Mouse (Mus musculus): Measurements from ENCODE around the gene Ikzf2. TPM values are rescaled to one million over a fixed set of nuclear protein-coding genes. Genes with fewer than 3 reads are reported as not detected.
A peak's percentile ranks its signal among the peaks of the same experiment; 100 is the strongest.

Ikzf2 gene
- polyA plus RNA-seq, 1 experiment = under 0.01 TPM

DNA sequence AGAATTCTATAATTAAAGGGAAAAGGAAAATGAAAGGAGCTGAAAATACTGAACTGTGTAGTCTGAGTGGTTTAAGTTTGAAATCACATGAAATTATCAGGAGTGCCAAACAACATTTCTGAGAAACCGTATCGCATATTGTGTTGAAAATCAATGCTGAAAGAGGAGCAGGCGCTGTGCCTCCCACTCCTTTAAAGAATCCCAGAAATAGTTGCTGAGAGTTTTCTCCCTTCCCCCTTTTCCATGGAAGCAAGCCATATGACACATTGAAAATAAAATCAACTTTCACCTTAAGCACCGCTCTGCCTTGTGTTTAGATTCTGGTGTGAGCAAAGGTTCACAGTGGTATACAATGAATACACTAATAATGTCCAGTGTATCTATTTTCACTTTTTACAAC is 1.1 kb upstream of the Ikzf2 start:
- Histone ChIP-seq H3K4me3 (replicated peaks) (peak overlapping the region; percentile 65), H3K4me1 (ENCODE audit: control insufficient read depth) (peaks cover 23% of the 10 kb centered on the region), H3K9me3 (ENCODE audit: control insufficient read depth, low read length) (no peaks in the 10 kb centered on the region), H3K36me3 (ENCODE audit: control insufficient read depth) (no peaks in the 10 kb centered on the region), H3K27me3 (ENCODE audit: control insufficient read depth) (peaks cover 56% of the 10 kb centered on the region)
- TF ChIP-seq GATA1 (IDR thresholded peaks at IDR 0.05; ENCODE audit: low read length) = no peak
- no peak for TF ChIP-seq TAL1 (IDR thresholded peaks at IDR 0.05; ENCODE audit: low read length)

DNA sequence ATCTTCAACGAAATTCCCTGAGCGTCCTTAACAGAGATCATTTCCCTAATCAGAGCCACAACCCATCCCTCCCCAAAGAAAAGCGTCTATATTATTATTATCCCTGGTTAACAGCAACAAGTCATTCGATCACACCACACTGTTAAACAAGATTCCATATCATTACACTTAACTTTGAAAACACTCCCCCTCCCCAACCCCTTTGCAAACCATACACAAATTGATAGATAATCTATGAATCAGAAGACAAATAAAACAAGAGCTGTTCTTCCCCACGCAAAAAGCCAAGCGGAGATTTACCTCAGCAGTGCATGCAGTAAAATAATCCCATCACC is 337 bp downstream of the Ikzf2 start:
- H3K9me3 ChIP-seq (ENCODE audit: control insufficient read depth, low read length) = no peaks in the 10 kb centered on the region
- TF ChIP-seq TAL1 (IDR thresholded peaks at IDR 0.05; ENCODE audit: low read length) (no peak), GATA1 (IDR thresholded peaks at IDR 0.05; ENCODE audit: low read length) (no peak)
- peaks cover 23% of the 10 kb centered on the region for H3K4me1 ChIP-seq (ENCODE audit: control insufficient read depth)
- H3K4me3 ChIP-seq (replicated peaks) = peak overlapping the region; percentile 65
- peaks cover 57% of the 10 kb centered on the region for H3K27me3 ChIP-seq (ENCODE audit: control insufficient read depth)
- H3K36me3 ChIP-seq (ENCODE audit: control insufficient read depth) = no peaks in the 10 kb centered on the region

DNA sequence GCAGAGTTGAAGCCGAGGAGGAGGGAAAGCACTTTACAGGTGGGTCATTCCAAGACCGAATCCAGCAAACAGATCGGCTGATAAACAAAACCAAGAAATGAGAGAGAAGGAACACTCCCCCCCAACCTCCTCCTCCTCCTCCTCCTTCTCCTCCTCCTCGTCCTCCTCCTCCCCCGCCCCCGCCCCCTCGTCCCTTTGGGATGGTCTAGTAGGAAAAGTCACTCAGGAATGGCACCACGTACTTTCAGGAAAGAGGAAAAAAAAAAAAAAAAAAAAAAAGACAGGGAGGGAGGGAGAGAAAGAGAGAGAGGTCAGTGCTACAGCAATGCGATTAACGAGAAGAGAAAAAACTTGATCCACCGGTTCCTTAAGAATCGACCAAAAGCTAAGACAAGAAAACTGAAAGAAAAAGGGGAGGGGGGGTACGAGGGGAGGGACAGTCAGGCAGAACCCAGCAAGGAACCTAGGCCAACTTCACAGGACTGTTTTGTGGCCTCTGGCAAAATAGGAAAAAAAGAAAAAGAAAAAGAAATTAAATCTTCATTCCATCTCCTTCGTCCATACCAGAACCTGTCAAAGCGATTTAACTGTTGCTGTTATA is 1.1 kb downstream of the Ikzf2 start:
- TF ChIP-seq GATA1 (IDR thresholded peaks at IDR 0.05; ENCODE audit: low read length) (no peak), TAL1 (IDR thresholded peaks at IDR 0.05; ENCODE audit: low read length) (no peak)
- Histone ChIP-seq H3K36me3 (ENCODE audit: control insufficient read depth) (no peaks in the 10 kb centered on the region), H3K4me3 (replicated peaks) (peak overlapping the region; percentile 31), H3K9me3 (ENCODE audit: control insufficient read depth, low read length) (no peaks in the 10 kb centered on the region), H3K4me1 (ENCODE audit: control insufficient read depth) (peaks cover 23% of the 10 kb centered on the region), H3K27me3 (ENCODE audit: control insufficient read depth) (peaks cover 57% of the 10 kb centered on the region)

DNA sequence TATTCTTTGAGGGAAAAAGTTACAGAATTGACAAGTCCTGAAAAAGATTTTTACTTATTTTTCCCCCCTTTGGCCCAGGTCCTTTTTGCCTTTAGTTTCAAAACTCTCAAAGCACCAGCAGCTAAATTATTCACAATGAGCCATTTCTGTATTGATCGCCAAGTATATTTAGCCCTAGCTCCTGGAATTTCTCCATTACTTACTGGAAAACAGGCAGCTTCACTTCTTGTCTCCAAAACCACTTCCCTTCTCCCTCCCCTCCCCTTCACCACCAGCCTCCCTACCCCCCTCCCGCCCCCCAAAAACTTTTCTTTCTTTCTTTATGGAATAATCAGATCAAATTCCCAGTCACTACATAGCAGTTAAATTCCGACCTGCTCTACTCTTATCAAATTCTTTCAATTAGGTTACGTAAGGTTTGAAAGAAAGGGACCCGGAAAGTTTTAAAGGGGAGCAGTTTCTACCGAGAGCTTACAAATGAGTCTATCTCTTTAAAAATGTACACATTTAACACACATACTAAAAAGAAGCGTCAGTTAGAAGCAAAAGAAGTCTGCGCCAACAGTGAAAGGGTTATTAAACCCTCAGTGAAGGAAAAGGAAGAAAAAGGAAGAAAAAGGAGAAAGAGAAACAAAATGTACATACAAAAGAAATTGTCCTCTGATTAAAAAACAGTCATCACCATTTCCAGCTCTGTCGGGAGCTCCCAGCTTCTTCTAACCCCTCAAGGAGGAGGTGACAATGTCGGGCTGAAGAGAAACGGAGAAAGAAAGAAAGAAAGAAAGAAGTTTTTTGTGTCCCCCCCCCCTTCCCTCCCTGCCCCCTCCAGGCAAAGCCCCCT is 1.8 kb downstream of the Ikzf2 start:
- TF ChIP-seq TAL1 (IDR thresholded peaks at IDR 0.05; ENCODE audit: low read length) (no peak), GATA1 (IDR thresholded peaks at IDR 0.05; ENCODE audit: low read length) (no peak)
- peaks cover 23% of the 10 kb centered on the region for H3K4me1 ChIP-seq (ENCODE audit: control insufficient read depth)

DNA sequence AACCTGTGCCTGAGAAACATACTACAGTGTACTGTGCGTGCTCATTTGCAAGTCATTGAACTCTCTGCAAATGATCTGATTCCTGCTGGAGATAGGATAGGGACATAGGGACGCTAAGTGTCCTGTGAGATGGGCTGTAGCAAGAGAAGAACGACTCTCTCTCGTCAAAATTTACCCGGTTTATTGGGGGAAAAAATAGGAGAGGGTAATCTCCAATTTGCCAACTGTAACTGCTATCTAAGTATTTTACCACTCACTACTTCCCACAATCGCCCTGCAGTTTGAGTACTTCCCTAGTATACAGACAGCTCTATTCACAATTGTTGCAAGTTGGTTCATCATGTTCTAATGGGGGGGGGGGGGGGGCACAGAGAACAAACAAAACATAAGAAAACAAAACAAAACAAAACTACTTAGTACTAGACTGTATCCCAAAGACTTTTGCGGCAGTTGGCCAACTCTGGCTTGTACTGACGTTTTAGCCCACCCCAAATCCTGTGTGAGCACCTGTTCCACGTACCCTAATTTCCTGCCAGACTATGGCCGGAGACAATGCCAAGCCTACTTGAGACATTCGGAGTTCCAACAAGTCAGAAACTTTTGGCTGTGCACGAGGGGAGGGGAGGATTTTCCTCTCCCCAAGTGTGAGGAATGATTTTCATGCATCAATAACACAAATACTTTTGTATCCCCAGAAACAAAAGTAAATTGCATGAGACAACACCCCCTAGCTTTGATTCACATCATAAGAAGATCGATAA is 2.6 kb downstream of the Ikzf2 start:
- Histone ChIP-seq H3K27me3 (ENCODE audit: control insufficient read depth) (peaks cover 57% of the 10 kb centered on the region), H3K4me3 (replicated peaks) (no peak overlapping the region), H3K9me3 (ENCODE audit: control insufficient read depth, low read length) (no peaks in the 10 kb centered on the region), H3K36me3 (ENCODE audit: control insufficient read depth) (no peaks in the 10 kb centered on the region), H3K4me1 (ENCODE audit: control insufficient read depth) (peaks cover 23% of the 10 kb centered on the region)
- no peak for TF ChIP-seq TAL1 (IDR thresholded peaks at IDR 0.05; ENCODE audit: low read length)
- no peak for TF ChIP-seq GATA1 (IDR thresholded peaks at IDR 0.05; ENCODE audit: low read length)

More for the DNA sequence above, 1.8 kb downstream of the Ikzf2 start:
- Histone ChIP-seq H3K27me3 (ENCODE audit: control insufficient read depth) (peaks cover 57% of the 10 kb centered on the region), H3K9me3 (ENCODE audit: control insufficient read depth, low read length) (no peaks in the 10 kb centered on the region), H3K36me3 (ENCODE audit: control insufficient read depth) (no peaks in the 10 kb centered on the region), H3K4me3 (replicated peaks) (peak overlapping the region; percentile 31)

DNA sequence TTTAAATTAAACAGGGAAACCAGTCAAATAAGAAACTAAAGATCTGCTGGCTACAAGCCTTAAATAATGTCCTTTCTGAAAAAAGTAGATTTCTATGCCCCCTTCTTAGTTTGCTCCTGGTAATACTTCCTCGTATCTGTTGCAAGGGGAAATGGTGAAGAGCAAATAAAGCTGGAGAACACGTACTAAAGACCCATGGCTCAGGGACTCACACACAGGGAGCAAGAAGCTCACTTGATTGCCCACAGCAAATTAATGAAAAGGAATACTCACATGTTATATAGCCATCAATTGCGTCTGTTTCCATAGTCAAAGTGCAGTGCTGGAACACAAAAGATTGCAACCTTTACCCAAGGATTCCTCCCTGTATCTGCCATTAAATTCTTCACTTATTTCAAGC is 3.2 kb downstream of the Ikzf2 start:
- no peaks in the 10 kb centered on the region for H3K9me3 ChIP-seq (ENCODE audit: control insufficient read depth, low read length)
- TF ChIP-seq TAL1 (IDR thresholded peaks at IDR 0.05; ENCODE audit: low read length) (no peak), GATA1 (IDR thresholded peaks at IDR 0.05; ENCODE audit: low read length) (no peak)
- no peaks in the 10 kb centered on the region for H3K36me3 ChIP-seq (ENCODE audit: control insufficient read depth)
- H3K4me1 ChIP-seq (ENCODE audit: control insufficient read depth) = peaks cover 21% of the 10 kb centered on the region
- no peak overlapping the region for H3K4me3 ChIP-seq (replicated peaks)
- peaks cover 54% of the 10 kb centered on the region for H3K27me3 ChIP-seq (ENCODE audit: control insufficient read depth)

DNA sequence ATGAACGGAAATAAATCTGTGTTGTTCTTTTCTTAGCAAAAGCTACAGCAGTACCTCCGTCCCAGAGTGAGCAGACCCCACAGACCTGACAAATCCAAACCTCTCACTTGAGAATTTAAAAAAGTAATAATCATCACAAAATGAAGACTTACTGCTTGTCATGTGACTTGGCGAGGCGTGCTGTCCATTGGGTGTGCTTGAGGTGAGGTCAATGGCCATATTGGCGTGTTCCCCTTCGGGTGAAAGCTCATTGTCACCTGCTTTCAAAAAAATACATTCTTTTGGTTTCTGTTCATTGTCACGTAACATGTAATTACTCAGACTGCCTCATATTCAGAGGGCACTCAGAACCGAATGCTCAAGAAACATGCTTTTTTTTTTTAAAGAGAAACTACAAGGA is 4.0 kb downstream of the Ikzf2 start:
- peaks cover 49% of the 10 kb centered on the region for H3K27me3 ChIP-seq (ENCODE audit: control insufficient read depth)
- peaks cover 17% of the 10 kb centered on the region for H3K4me1 ChIP-seq (ENCODE audit: control insufficient read depth)
- no peak for TF ChIP-seq TAL1 (IDR thresholded peaks at IDR 0.05; ENCODE audit: low read length)
- TF ChIP-seq GATA1 (IDR thresholded peaks at IDR 0.05; ENCODE audit: low read length) = no peak
- no peaks in the 10 kb centered on the region for H3K36me3 ChIP-seq (ENCODE audit: control insufficient read depth)
- no peaks in the 10 kb centered on the region for H3K9me3 ChIP-seq (ENCODE audit: control insufficient read depth, low read length)
- no peak overlapping the region for H3K4me3 ChIP-seq (replicated peaks)

DNA sequence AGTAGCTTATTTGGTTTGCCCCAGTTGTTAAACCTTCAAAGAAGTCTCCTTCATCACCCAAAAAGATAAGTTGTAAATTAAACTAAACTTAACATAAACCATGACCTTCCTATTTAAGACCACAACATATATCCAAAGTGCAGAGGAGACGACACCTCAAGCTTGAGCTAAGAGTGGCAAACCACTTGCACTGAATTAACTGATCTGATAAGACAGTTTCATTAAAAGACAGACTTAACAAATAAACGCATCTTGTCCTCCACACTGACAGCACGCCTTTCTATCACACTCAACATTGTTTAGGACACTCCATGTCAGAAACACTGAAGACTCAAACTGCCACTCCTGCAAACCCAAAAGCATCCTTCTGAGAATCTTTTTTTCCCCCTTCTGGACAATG is 4.8 kb downstream of the Ikzf2 start:
- Histone ChIP-seq H3K27me3 (ENCODE audit: control insufficient read depth) (peaks cover 41% of the 10 kb centered on the region), H3K4me3 (replicated peaks) (no peak overlapping the region), H3K4me1 (ENCODE audit: control insufficient read depth) (peaks cover 13% of the 10 kb centered on the region), H3K36me3 (ENCODE audit: control insufficient read depth) (no peaks in the 10 kb centered on the region), H3K9me3 (ENCODE audit: control insufficient read depth, low read length) (no peaks in the 10 kb centered on the region)
- TF ChIP-seq GATA1 (IDR thresholded peaks at IDR 0.05; ENCODE audit: low read length) (no peak), TAL1 (IDR thresholded peaks at IDR 0.05; ENCODE audit: low read length) (no peak)

DNA sequence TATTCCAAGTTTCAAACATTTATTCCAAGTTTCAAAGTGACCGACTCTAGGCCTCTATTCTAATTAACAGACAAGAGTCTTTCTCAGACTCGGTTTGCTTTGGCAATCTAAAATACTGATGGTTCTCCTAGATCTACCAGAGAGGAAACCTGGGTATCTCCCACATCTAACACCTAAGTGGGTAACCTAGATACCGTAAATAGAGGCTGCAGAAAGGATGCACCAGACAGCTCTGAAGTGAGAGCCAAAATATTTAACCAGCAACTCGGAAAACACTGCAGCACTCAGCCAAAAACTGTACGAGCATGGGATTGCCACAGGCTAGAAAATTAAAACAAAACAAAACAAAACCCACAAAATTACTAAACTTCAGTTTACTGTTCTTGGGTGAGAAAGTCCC is 6.0 kb downstream of the Ikzf2 start:
- no peaks in the 10 kb centered on the region for H3K9me3 ChIP-seq (ENCODE audit: control insufficient read depth, low read length)
- no peak overlapping the region for H3K4me3 ChIP-seq (replicated peaks)
- no peaks in the 10 kb centered on the region for H3K36me3 ChIP-seq (ENCODE audit: control insufficient read depth)
- TF ChIP-seq TAL1 (IDR thresholded peaks at IDR 0.05; ENCODE audit: low read length) = no peak
- H3K27me3 ChIP-seq (ENCODE audit: control insufficient read depth) = peaks cover 30% of the 10 kb centered on the region
- H3K4me1 ChIP-seq (ENCODE audit: control insufficient read depth) = peaks cover 8% of the 10 kb centered on the region
